Mouse (Mus musculus) forebrain, embryonic 15.5 days (tissue): ENCODE data around the gene Trcg1. TPM values are rescaled to one million over a fixed set of nuclear protein-coding genes. Genes with fewer than 3 reads are reported as not detected.

ENCODE experiments used
- ATAC-seq: fragments of 200-750 bp; cut with Nextera tagmentation; replicated peaks from 2 replicates; pipeline ENCODE4 v1.8.0; 2017; ENCODE audit warnings: mild to moderate bottlenecking, moderate TSS enrichment, moderate library complexity
- H3K27ac ChIP-seq: fragments of 300-500 bp; sonication (generic); replicated peaks from 2 replicates; pipeline ENCODE4 v1.5.1; 2015; ENCODE audit warnings: mild to moderate bottlenecking, inconsistent platforms
- H3K27me3 ChIP-seq: fragments of 300-500 bp; sonication (generic); 2 replicates; pipeline ENCODE4 v1.6.1; 2015; ENCODE audit warnings: inconsistent platforms
- H3K36me3 ChIP-seq: fragments of 300-500 bp; sonication (generic); 2 replicates; pipeline ENCODE4 v1.6.1; 2015; ENCODE audit warnings: mild to moderate bottlenecking, inconsistent platforms
- H3K4me1 ChIP-seq: fragments of 300-500 bp; sonication (generic); 2 replicates; pipeline ENCODE4 v1.6.1; 2015; ENCODE audit warnings: inconsistent platforms
- H3K4me2 ChIP-seq: fragments of 300-500 bp; sonication (generic); replicated peaks from 2 replicates; pipeline ENCODE4 v1.6.1; 2015; ENCODE audit warnings: mild to moderate bottlenecking, inconsistent platforms
- H3K4me3 ChIP-seq: fragments of 300-500 bp; sonication (generic); 2 replicates; pipeline ENCODE4 v1.5.1; 2015; ENCODE audit warnings: mild to moderate bottlenecking, inconsistent platforms
- H3K9ac ChIP-seq: fragments of 300-500 bp; sonication (generic); replicated peaks from 2 replicates; pipeline ENCODE4 v1.6.1; 2015; ENCODE audit warnings: mild to moderate bottlenecking, inconsistent platforms
- H3K9me3 ChIP-seq: fragments of 300-500 bp; sonication (generic); 2 replicates; pipeline ENCODE4 v1.6.1; 2016; ENCODE audit warnings: inconsistent platforms
- WGBS: fragments of 180-500 bp; shearing (Covaris S2); methylation state at CpG from one replicate; pipeline ENCODE4 v1.1.7; 2015; ENCODE audit warnings: mixed read lengths; 5-methylcytosine and 5-hydroxymethylcytosine counted together
- polyA plus RNA-seq: library from polyadenylated mRNA; unstranded; fragments of >200 nt; fragmentation: Nextera tagmentation; extraction: Ambion mirVana; gene quantifications from 2 replicates; pipeline ENCODE4 v1.2.1, GENCODE M21; 2015

Trcg1 gene
- polyA plus RNA-seq, 1 experiment from 2014 or later, result not detected

DNA sequence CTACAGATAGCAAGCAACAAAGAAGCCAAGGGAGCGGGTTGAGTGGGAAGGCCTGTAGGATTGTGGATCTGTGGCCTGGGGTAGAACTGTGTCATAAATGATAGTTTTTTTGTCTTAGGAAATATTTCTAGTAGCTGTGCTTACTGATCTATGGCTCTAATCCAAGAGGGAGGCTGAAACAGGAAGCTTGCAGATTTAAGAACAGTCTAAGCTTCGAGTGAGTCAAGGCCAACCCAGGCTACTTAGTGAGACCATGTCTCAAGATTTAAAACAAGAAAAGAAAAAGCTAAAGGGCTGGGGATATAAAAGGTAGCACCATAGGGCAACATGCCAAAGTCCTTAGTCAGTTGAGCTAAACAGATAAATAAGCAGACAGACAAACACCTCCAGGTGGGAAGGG lies 1.9 kb downstream of the Trcg1 start:
- Histone ChIP-seq H3K4me1 (no peaks in the 10 kb centered on the region), H3K27me3 (no peaks in the 10 kb centered on the region)

DNA sequence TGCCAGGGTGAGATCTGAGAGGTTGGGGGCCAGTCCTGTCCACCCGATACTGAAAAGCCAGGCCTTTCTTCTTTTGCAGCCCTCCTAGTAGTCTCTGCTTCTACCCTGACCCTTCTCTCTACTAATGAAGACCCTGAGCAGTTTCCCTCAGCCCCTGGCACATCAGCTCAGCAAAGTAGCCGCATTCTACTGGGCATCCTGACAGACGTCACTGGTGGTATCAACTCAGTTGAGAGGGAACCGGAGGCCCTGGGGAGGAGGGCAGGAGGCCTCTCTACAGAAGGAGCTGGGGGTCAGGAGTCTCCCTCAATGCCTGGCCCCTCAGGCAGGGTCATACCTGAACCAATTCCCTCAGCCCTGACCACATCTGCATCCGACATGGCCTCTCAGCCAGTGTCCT lies 4.8 kb downstream of the Trcg1 start:
- no peak overlapping the region for H3K27ac ChIP-seq
- no peaks in the 10 kb centered on the region for H3K27me3 ChIP-seq

More for the DNA sequence above, 1.9 kb downstream of the Trcg1 start:
- Histone ChIP-seq H3K4me3 (no peak overlapping the region), H3K9ac (no peak overlapping the region), H3K36me3 (no peaks in the 10 kb centered on the region), H3K27ac (no peak overlapping the region), H3K4me2 (no peak overlapping the region), H3K9me3 (no peaks in the 10 kb centered on the region)
- no peak for ATAC-seq
- whole genome bisulfite sequencing, result 83% methylated on average over 2 of the region's 2 CpGs

DNA sequence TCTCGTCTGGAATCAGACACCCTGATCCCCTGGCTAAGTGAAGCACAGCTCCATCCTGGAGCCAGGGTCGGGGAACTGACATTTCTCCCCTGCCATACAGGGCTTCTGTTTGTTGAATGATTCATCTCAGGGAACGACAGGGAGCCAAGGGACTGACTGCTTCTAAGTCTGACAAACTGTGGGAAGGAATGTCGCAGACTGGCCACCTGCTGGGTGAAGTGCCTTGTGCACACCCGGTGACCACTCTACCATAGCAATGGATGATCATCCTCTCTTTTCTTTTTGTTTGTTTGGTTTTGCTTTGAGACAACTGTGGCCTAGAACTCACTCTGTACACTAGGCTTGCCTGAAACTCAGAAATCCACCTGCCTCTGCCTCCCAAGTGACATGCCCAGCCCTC lies 6.6 kb downstream of the Trcg1 start:
- WGBS, result 36% methylated on average over 5 of the region's 5 CpGs
- Histone ChIP-seq H3K27me3 (no peaks in the 10 kb centered on the region), H3K27ac (no peak overlapping the region), H3K4me3 (no peak overlapping the region), H3K4me2 (no peak overlapping the region), H3K9ac (no peak overlapping the region), H3K4me1 (0 out of 2 replicates have a peak, but pooled peaks cover 6% of the 10 kb centered on the region), H3K9me3 (no peaks in the 10 kb centered on the region), H3K36me3 (no peaks in the 10 kb centered on the region)
- ATAC-seq, result no peak

More for the DNA sequence above, 4.8 kb downstream of the Trcg1 start:
- H3K4me3 ChIP-seq, result no peak overlapping the region
- no peak overlapping the region for H3K4me2 ChIP-seq
- no peaks in the 10 kb centered on the region for H3K36me3 ChIP-seq
- no peak for ATAC-seq
- 0 out of 2 replicates have a peak, but pooled peaks cover 6% of the 10 kb centered on the region for H3K4me1 ChIP-seq
- no peak overlapping the region for H3K9ac ChIP-seq
- 81% methylated on average over 5 of the region's 5 CpGs for WGBS
- no peaks in the 10 kb centered on the region for H3K9me3 ChIP-seq

DNA sequence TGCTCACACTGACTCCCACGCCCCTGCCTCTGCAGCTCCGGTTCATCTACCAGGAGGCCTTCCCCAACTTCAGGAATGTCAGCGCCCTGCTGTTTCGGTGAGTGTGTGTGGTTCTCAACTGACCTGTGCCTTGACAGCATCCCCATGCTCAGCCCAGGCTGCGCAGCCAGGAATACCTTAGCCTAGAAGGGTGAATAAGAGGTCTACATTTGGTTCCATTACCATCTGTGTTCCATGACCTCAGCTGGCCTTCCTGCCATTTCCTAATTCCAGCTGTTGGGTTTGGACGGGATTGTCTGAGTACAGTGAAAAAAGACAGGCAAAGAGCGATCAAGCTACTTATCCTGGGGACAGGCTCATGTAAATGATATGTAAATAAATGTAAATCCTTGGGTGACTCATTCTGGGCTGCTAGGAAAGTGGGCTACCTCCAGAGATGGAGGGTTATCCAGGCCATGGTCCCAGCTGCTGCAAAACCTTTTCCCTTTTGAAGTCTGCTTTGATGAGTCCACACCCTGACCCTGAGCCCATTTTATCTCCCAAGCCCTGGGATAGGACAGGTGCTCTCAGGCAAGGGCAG lies 7.8 kb downstream of the Trcg1 start:
- Histone ChIP-seq H3K27me3 (no peaks in the 10 kb centered on the region), H3K4me2 (no peak overlapping the region), H3K27ac (no peak overlapping the region), H3K9ac (no peak overlapping the region), H3K9me3 (no peaks in the 10 kb centered on the region), H3K36me3 (no peaks in the 10 kb centered on the region), H3K4me1 (0 out of 2 replicates have a peak, but pooled peaks cover 6% of the 10 kb centered on the region), H3K4me3 (no peak overlapping the region)
- 37% methylated on average over 7 of the region's 7 CpGs for WGBS
- ATAC-seq, result no peak

DNA sequence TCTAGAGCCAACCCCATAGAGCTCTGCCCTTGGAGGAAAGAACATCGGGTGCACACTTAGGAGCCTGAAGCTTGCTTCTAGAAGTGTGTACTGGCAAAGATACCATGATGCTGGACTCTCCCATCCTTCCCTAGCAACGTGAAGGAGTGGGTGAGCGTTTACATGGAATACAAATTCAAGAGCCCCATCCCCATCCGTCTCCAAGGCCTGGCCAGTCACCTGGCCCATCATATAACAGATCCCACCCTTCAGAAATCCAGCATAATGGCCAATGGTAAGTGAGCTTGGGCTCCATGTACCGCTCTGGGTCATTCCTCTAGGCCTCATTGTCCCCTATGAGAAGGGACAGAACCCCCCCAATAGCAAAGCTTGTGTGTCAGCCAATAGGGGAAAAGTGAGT lies 10.1 kb downstream of the Trcg1 start:
- Histone ChIP-seq H3K27ac (no peak overlapping the region), H3K4me2 (no peak overlapping the region), H3K9ac (no peak overlapping the region), H3K4me3 (no peak overlapping the region), H3K27me3 (no peaks in the 10 kb centered on the region), H3K9me3 (no peaks in the 10 kb centered on the region), H3K4me1 (0 out of 2 replicates have a peak, but pooled peaks cover 6% of the 10 kb centered on the region), H3K36me3 (no peaks in the 10 kb centered on the region)
- no peak for ATAC-seq
- WGBS, result 89% methylated on average over 5 of the region's 5 CpGs

DNA sequence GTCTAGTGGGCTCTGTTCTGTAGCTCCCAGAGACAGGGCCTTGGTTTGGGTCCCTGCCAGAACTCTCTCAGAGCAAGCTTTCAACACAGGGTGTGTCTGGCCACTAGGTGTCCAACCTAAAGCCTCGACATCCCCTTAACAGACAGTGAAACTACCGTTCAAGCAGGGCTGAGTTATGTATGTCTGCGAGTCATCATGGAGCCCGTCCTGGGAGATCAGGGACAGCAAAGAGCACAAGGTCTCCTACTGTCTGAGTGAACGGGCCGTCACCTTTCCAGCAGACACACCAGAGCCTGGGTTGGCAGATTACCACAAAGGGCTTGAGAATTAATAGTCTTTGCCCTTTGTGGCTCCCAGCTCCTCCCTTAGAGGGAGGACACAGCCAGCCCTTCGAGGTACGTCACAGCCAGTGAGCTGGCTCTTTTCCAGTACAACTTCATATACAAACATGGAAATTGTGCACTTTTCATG lies 10.9 kb downstream of the Trcg1 start:
- Histone ChIP-seq H3K27me3 (no peaks in the 10 kb centered on the region), H3K4me3 (no peak overlapping the region), H3K4me1 (0 out of 2 replicates have a peak, but pooled peaks cover 6% of the 10 kb centered on the region), H3K36me3 (no peaks in the 10 kb centered on the region), H3K9me3 (no peaks in the 10 kb centered on the region), H3K4me2 (no peak overlapping the region), H3K27ac (no peak overlapping the region), H3K9ac (no peak overlapping the region)
- ATAC-seq, result no peak
- 71% methylated on average over 8 of the region's 8 CpGs for WGBS

DNA sequence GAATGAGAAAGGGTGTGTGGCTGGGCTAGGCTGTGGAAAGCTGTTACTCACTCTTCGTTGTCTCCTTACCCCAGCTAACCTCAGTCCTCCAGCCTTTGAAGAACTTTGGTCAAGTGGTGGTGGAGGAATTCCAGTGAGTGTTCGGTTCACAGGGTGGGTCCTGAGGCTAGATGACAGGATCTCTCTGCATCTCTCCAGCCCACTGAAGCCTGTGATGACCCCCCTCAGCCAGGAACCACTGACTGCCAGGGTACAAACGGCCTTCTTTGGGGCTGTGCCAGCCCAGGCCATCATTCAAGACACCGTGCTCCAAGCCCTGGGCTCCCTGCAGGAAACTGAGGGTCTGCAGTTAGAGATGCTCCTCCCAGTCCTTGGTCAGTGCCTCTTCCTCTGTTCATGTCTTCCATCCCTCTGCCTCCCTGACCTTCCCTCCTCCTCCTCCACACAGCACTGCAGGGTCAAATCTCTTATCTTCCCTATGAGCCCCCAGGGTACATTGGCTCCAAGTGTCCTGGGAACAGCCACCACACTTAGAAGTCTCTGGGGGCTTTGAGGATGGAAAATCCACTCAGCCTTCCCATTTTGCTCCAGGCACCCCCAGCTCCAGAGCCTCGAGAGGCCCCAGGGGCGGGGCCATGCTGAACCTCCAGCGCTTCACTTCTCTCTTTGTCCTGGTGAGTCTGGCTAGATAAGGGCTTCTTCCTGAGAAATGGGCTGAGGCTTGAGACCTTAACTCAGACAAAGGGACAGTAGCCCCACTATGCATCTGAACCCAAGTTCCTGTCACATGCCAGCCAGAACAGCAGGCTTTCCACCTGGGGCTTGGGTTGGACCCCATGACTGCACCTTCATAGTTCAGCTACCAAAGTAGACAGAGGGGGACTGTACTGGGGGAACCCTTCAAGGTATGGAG lies 11.9 kb downstream of the Trcg1 start:
- ATAC-seq, result no peak
- 79% methylated on average over 7 of the region's 7 CpGs for WGBS
- H3K9me3 ChIP-seq, result no peaks in the 10 kb centered on the region

DNA sequence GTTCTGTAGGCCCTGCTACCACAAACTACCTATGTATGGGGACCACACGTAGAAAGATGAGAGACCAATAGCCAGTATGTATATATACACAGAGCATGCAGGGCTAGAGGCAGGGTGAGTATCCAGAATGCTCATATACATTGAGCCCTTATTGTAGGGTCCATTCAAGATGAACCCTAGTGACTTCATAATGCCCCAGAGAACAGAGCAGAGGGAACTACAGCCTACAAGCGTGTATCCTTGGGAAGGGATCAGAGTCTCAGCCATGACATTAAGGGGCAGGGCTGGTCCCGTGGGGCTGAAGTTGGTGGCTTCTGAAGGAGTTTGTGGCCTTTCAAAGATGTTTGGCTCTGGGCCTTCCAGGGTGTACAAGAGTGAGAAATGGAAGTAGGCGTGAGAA lies 13.7 kb downstream of the Trcg1 start:
- no peak overlapping the region for H3K27ac ChIP-seq
- H3K9me3 ChIP-seq, result no peaks in the 10 kb centered on the region
- H3K9ac ChIP-seq, result no peak overlapping the region
- no peaks in the 10 kb centered on the region for H3K36me3 ChIP-seq
- H3K4me1 ChIP-seq, result no peaks in the 10 kb centered on the region
- ATAC-seq, result no peak
- 91% methylated on average over 4 of the region's 4 CpGs for WGBS
- no peak overlapping the region for H3K4me3 ChIP-seq
- no peak overlapping the region for H3K4me2 ChIP-seq
- H3K27me3 ChIP-seq, result no peaks in the 10 kb centered on the region

More for the DNA sequence above, 11.9 kb downstream of the Trcg1 start:
- H3K9ac ChIP-seq, result no peak overlapping the region
- H3K4me1 ChIP-seq, result 0 out of 2 replicates have a peak, but pooled peaks cover 6% of the 10 kb centered on the region
- H3K36me3 ChIP-seq, result no peaks in the 10 kb centered on the region
- no peak overlapping the region for H3K27ac ChIP-seq
- H3K4me2 ChIP-seq, result no peak overlapping the region
- no peaks in the 10 kb centered on the region for H3K27me3 ChIP-seq
- no peak overlapping the region for H3K4me3 ChIP-seq

DNA sequence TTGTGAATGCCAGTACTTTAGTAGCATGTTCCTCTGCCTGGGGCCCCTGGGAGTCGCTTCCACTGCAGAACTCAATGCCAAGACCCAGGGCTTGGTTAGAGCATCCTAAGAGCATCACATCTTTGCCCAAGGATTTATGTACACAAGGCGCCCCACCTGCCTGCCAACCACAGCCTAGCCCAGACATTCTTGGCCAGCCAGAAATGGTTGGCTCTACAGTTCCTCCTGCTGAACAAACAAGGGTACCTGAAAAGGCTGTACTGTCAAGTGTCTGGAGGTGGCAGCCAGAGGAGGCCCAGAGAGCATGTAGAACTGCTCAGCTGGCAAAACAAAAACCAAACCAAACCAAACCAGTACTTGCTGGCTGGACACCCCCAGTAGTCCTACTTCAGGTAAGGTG lies 14.8 kb downstream of the Trcg1 start:
- Histone ChIP-seq H3K4me1 (no peaks in the 10 kb centered on the region), H3K36me3 (no peaks in the 10 kb centered on the region), H3K4me3 (no peak overlapping the region), H3K9me3 (no peaks in the 10 kb centered on the region), H3K9ac (no peak overlapping the region), H3K27ac (no peak overlapping the region), H3K27me3 (no peaks in the 10 kb centered on the region), H3K4me2 (no peak overlapping the region)
- ATAC-seq, result no peak
- 95% methylated on average over 2 of the region's 2 CpGs for WGBS

DNA sequence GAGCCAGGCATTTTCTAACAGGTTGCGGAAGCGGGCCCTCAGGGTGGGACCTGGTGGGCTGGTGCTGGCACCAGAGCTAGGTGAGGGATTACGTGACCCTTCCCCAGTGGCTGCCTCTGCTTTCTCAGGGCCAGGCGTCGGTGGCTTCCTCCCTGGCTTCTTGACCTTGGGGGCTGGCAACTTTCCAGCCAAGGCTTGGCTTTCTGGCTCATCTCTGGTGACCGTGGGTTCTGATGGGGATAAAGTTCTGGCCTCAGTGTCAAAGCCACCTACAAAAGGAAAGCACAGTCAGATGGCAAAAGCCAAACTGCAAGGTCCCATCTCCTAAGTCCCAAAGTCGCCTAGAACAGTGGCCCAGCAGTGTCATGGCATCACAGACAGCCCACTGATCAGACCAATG lies 17.7 kb downstream of the Trcg1 start:
- Histone ChIP-seq H3K4me1 (no peaks in the 10 kb centered on the region), H3K4me3 (no peak overlapping the region), H3K27ac (no peak overlapping the region), H3K4me2 (no peak overlapping the region), H3K27me3 (no peaks in the 10 kb centered on the region), H3K9ac (no peak overlapping the region), H3K36me3 (no peaks in the 10 kb centered on the region), H3K9me3 (no peaks in the 10 kb centered on the region)
- 87% methylated on average over 7 of the region's 7 CpGs for WGBS
- ATAC-seq, result no peak

DNA sequence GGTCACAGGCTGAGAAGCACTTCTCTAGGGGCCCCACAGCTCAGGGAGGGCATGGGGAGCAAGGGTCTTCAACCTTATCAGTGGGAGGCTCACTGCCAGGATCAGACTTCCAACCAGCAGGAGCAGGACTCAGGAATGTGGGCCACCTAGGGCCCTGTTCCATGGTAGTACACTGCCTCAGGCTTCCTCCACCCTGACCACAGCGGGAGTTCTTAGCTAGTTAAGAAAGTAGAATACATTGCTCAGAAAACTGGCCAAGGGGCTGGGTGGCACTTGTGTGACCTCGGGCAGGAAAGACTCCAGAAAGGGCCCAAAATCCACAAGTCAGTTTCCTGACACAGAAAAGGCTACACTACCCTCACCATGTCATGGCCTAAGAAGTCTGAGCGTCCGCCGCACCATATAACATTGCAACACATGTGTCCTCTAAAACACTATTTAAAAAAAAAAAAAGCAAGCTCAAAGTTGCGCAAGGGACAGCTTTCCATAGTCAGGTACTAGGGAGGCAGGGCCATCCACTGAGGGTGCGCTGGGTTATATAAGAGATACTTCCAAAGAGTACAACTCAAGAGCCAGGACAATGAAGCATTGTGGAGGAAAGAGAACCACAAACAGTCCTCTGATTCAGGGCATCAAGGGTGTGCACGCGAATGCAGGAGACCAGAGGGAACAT lies 18.6 kb downstream of the Trcg1 start:
- 90% methylated on average over 9 of the region's 9 CpGs for WGBS

DNA sequence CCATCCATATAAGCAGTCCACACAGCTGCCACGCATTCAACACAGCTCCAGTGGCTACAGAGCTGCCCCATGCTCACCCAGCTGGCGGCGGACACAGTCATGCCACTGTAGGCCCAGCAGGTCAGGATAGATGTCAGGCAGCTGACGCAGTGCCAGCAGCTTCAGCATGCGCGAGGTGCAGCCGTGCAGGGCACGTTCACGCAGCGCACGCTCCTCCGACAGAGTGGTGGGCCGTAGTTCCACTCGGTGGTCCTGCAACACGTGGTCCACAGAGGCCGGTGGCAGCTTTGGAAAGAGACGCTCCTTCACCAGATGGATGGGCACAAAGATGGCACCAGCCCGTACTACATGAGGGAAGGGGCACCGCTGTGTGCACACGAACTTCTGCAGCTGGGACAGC lies 20.0 kb downstream of the Trcg1 start:
- Histone ChIP-seq H3K4me3 (no peak overlapping the region), H3K27ac (no peak overlapping the region), H3K27me3 (no peaks in the 10 kb centered on the region), H3K4me1 (peaks cover 12% of the 10 kb centered on the region), H3K9me3 (no peaks in the 10 kb centered on the region), H3K36me3 (no peaks in the 10 kb centered on the region), H3K9ac (no peak overlapping the region), H3K4me2 (no peak overlapping the region)
- WGBS, result 94% methylated on average over 20 of the region's 20 CpGs
- ATAC-seq, result no peak

More for the DNA sequence above, 18.6 kb downstream of the Trcg1 start:
- ATAC-seq, result no peak
- Histone ChIP-seq H3K4me3 (no peak overlapping the region), H3K4me2 (no peak overlapping the region), H3K27me3 (no peaks in the 10 kb centered on the region), H3K9me3 (no peaks in the 10 kb centered on the region), H3K27ac (no peak overlapping the region), H3K4me1 (no peaks in the 10 kb centered on the region), H3K36me3 (no peaks in the 10 kb centered on the region), H3K9ac (no peak overlapping the region)
